Mouse (Mus musculus) gastrocnemius, postnatal 4 days (tissue): Measurements from ENCODE around the gene Sec63. TPM values are rescaled to one million over a fixed set of nuclear protein-coding genes. Genes with fewer than 3 reads are reported as not detected.
A peak's percentile ranks its signal among the peaks of the same experiment; 100 is the strongest.

Source experiments
- DNase-seq, 2 experiments: peaks; one replicate each; pipeline ENCODE4 v3.0.0; 2021 to 2022; ENCODE audit warnings: low spot score in 2 of 2, mixed read lengths in 2 of 2
- total RNA-seq, 2 experiments: library from RNA; stranded (reverse); gene quantifications; 2 replicates each; pipeline ENCODE4 v1.2.3; 2021

Sec63 gene
- total RNA-seq, 2 experiments from 2014 or later = 36.9 to 40.5 TPM

- peak in 1 of 2 experiments; percentile 34 for DNase-seq
These were observed 100.9 kb downstream of the Sec63 start for GRCm38 (mm10) chr10:42862102-42862740.

- no peak for DNase-seq
These were observed 101.5 kb downstream of the Sec63 start for GRCm38 (mm10) chr10:42862806-42863205.

DNA sequence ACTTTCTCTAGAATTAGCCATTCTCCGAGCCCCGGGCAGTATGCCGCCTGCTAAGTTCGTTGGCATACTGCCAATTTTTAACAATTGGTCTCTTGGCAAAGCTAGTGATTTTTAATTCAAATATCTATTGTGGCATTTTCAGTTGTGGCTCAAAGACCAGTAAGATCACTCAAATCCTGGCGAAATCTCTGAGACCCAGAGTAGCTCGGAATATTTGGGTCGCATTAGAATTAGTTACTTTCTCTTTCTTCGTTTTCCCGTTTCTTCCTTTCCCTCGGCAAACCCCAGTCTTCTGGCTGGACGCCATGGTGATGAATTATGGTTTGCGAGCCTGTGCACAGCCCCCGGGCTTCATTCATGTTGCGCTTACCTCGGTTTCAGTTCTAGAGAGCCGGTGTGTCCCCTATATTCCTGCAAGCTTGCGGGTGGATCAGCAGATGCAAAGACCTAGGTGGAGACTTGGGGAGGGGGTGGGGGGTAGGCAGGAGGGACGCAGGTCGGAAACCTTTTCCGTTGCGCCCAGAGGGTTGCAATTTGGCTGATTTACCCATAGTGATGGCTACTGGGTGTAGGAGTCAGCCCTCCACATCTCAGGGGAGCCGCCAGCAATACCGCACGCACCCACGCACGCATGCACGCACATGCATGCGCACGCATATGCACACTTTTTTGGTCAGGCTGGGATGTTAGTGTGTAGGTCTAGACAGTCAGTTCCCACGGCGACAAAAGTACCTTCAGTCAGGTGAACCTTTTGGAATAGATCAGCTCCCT lies 102.5 kb downstream of the Sec63 start:
- DNase-seq = peak; percentile 50 to 73

DNA sequence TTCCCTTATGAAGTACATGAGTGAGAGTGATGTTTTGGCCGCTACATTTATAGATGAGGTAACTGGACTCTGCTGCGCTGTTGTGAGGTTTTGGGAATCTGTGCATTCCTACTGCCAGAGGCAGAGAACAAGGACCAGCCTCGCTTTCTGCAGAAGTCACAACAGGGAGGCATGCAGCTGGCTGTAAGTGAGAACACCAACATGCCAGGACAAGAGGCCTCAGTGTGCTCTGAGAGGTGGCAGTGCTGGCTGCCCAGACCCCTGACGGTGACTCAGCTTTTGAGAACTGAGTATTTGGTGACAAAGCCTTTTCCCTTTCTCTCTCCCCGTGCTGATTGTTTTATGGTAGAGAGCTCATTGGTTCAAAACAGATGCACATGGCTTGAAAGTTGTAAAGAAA lies 103.4 kb downstream of the Sec63 start:
- no peak for DNase-seq

GRCm38 (mm10) chr10:42868416-42868815 lies 107.1 kb downstream of the Sec63 start:
- no peak for DNase-seq

- DNase-seq = no peak
These were observed 108.2 kb downstream of the Sec63 start for GRCm38 (mm10) chr10:42869467-42869866.

DNA sequence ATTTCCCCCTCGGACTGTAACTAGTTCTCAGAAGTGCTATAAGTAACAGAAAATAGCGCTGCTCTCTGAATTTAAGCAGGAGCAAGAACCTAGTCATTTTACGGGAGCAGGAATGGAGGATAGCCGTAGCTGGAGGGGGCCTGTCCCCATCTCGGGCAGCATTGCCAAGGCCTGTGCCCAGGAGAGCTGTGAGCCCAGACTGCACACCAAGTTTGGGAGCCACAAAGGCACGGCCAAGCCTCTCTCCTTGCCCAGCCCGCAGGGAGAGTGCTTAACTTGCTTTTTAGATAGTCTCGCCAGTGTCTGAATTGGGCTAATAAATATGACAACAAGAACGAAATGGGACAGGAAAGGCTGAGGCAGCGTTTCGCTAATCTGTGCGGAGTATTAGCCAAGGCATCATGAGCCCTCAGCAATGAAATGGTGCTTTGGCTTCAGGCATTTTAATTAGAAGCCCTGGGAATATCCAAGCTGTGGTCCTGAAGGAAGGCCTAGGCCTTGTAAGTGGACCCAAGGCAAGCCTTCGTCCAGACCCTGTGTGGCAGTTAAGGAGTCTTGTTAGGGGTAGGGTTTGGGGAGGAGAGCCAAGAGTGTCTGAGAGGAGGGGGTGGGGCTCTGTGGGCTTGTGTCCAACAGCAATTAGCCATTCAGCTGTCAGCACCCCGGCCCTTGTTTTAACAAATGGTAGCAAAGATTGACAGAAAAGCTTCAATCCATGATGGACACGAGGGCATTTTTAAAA lies 111.1 kb downstream of the Sec63 start:
- no peak for DNase-seq

GRCm38 (mm10) chr10:42873077-42873595 lies 111.8 kb downstream of the Sec63 start:
- no peak for DNase-seq

DNA sequence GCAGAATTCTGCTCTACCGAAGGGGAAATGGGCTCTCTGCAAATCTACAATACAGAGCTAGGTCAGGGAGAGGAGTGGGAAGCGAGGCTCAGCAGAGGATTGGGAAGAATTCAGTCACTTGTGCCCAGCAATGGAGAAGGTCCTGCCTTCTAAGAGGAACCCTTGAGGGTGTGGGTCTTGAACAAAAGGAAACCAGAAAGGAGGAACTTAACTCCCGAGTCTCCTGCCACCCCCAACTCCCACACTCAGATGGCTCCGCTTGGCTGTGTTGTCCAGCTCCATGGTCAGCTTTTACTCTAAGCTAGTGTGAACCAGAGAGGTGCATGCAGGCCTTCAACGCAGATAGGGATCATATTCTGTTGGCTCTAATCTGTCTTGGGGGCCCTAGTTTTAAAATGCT lies 114.9 kb downstream of the Sec63 start:
- DNase-seq = no peak

DNA sequence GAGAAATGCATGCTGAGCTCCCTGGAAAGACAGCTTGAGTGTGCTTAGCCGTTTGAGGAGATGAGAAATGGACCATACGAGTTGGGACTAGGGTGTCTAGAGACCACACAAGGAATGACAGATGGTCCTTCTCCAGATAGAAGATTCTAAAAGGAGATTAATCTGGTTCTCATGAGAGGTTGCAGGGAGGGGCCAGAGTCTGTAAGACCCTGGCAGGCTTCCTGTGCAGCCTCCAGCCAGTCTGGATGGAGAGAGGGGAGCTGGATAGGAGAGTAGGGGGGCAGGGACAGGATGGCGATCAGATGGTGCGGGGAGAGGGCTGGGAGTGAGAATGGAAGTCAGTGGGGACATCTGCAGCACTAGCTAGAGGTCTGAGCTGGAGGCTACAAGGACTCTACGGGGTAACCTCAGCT lies 118.0 kb downstream of the Sec63 start:
- no peak for DNase-seq

GRCm38 (mm10) chr10:42879682-42880081 lies 118.4 kb downstream of the Sec63 start:
- DNase-seq = no peak

Other genes starting within 250 kb of the Sec63 start
- gene Nr2e1, start 177.9 kb upstream of the Sec63 start, total RNA-seq = not detected
- gene Ostm1, start 177.7 kb upstream of the Sec63 start, total RNA-seq = 1 to 10 TPM; 6.7 to 7.4 TPM
- 1 to 10 TPM; 2.4 to 2.9 TPM for gene Scml4, start 98.9 kb downstream of the Sec63 start, total RNA-seq